Mouse (Mus musculus) embryonic facial prominence, embryonic 14.5 days (tissue): ENCODE measurements at regions not wholly inside any gene's neighbourhood (a gene's known extent, or its start where the extent isn't known, plus 50 kb on each side); places are given as distances from the start of the nearest gene placed in this dataset.
A peak's percentile ranks its signal among the peaks of the same experiment; 100 is the strongest.

Experiments used
- ATAC-seq: fragments of 200-750 bp; cut with Nextera tagmentation; 2 replicates; pipeline ENCODE4 v1.8.0; 2017; ENCODE audit warnings: low read depth, moderate number of reproducible peaks, moderate TSS enrichment
- DNase-seq: peaks from one replicate; pipeline ENCODE4 v3.0.0-alpha.2; 2015; ENCODE audit warnings: low spot score
- H3K27ac ChIP-seq: fragments of 300-500 bp; sonication (generic); replicated peaks from 2 replicates; pipeline ENCODE4 v1.5.1; 2014; ENCODE audit warnings: low read depth, mild to moderate bottlenecking, low read length, moderate library complexity
- H3K27me3 ChIP-seq: fragments of 300-500 bp; sonication (generic); replicated peaks from 2 replicates; pipeline ENCODE4 v1.6.1; 2014; ENCODE audit warnings: low read length; ENCODE audit not compliant: control insufficient read depth, insufficient read depth
- H3K36me3 ChIP-seq: fragments of 300-500 bp; sonication (generic); 2 replicates; pipeline ENCODE4 v1.6.1; 2014; ENCODE audit warnings: low read length, mixed read lengths; ENCODE audit not compliant: control insufficient read depth, insufficient read depth
- H3K4me1 ChIP-seq: fragments of 300-500 bp; sonication (generic); 2 replicates; pipeline ENCODE4 v1.6.1; 2014; ENCODE audit warnings: antibody characterized with exemption, low read length; ENCODE audit not compliant: control insufficient read depth, insufficient read depth
- H3K4me2 ChIP-seq: fragments of 300-500 bp; sonication (generic); 2 replicates; pipeline ENCODE4 v1.6.1; 2014; ENCODE audit warnings: low read depth, mild to moderate bottlenecking, low read length, moderate library complexity, mixed read lengths
- H3K4me3 ChIP-seq: fragments of 300-500 bp; sonication (generic); 2 replicates; pipeline ENCODE4 v1.5.1; 2014; ENCODE audit warnings: low read depth, mild to moderate bottlenecking, low read length
- H3K9ac ChIP-seq: fragments of 300-500 bp; sonication (generic); 2 replicates; pipeline ENCODE4 v1.6.1; 2014; ENCODE audit warnings: low read depth, mild to moderate bottlenecking, low read length, moderate library complexity, mixed read lengths
- H3K9me3 ChIP-seq: fragments of 300-500 bp; sonication (generic); 2 replicates; pipeline ENCODE4 v1.6.1; 2016; ENCODE audit warnings: low read length; ENCODE audit not compliant: control insufficient read depth
- WGBS: fragments of 180-500 bp; shearing (Covaris S2); extraction: QIAGEN DNeasy Blood & Tissue Kit; methylation state at CpG from one replicate; pipeline ENCODE4 v1.1.7; 2014; 5-methylcytosine and 5-hydroxymethylcytosine counted together

DNA sequence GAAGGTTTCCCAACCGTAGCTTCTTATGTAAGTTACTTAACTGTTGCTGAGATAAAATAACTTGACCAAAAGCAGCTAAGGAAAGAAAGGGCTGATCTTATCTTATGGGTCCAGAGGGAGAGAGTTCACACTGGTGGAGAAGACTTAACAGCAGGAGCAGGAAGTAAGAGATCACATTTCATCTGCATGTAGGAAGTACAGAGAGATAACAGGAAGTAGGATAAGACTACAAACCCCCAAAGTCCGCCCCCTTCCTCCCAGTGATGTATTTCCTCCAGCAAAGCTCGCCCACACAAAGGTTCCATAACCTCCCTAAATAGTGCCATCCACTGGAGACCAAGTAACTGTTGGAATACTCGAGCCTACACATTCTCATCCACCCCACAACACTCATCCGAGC is 79.2 kb upstream of the Tbc1d5 start:
- H3K4me3 ChIP-seq = no peak overlapping the region
- 80% methylated on average over 5 of the region's 5 CpGs for WGBS
- H3K36me3 ChIP-seq = no peaks in the 10 kb centered on the region
- no peaks in the 10 kb centered on the region for H3K27me3 ChIP-seq
- no peak overlapping the region for H3K4me2 ChIP-seq
- DNase-seq (no peak), ATAC-seq (no peak)
- no peaks in the 10 kb centered on the region for H3K9me3 ChIP-seq
- H3K27ac ChIP-seq = no peak overlapping the region
- no peaks in the 10 kb centered on the region for H3K4me1 ChIP-seq
- H3K9ac ChIP-seq = no peak overlapping the region

- H3K27ac ChIP-seq = no peak overlapping the region
- no peak for ATAC-seq
- 40% methylated on average over 6 of the region's 6 CpGs for WGBS
- peak; percentile 35 for DNase-seq
- no peak overlapping the region for H3K4me3 ChIP-seq
- no peaks in the 10 kb centered on the region for H3K9me3 ChIP-seq
- H3K4me2 ChIP-seq = no peak overlapping the region
- H3K4me1 ChIP-seq = no peaks in the 10 kb centered on the region
- H3K9ac ChIP-seq = no peak overlapping the region
- no peaks in the 10 kb centered on the region for H3K36me3 ChIP-seq
- H3K27me3 ChIP-seq = no peaks in the 10 kb centered on the region
These were observed 69.4 kb upstream of the Tbc1d5 start for GRCm38 (mm10) chr17:51248543-51248942.

GRCm38 (mm10) chr17:51246038-51246437 is 66.9 kb upstream of the Tbc1d5 start:
- Histone ChIP-seq H3K4me2 (no peak overlapping the region), H3K27ac (no peak overlapping the region), H3K4me1 (no peaks in the 10 kb centered on the region), H3K9ac (no peak overlapping the region), H3K36me3 (no peaks in the 10 kb centered on the region), H3K9me3 (no peaks in the 10 kb centered on the region), H3K27me3 (no peaks in the 10 kb centered on the region), H3K4me3 (no peak overlapping the region)
- DNase-seq = no peak
- 70% methylated on average over 3 of the region's 3 CpGs for WGBS
- no peak for ATAC-seq

GRCm38 (mm10) chr17:51240360-51240993 is 61.3 kb upstream of the Tbc1d5 start:
- H3K9me3 ChIP-seq = no peaks in the 10 kb centered on the region
- H3K9ac ChIP-seq = no peak overlapping the region
- ATAC-seq (no peak), DNase-seq (peak; percentile 47)
- no peak overlapping the region for H3K27ac ChIP-seq
- H3K4me2 ChIP-seq = no peak overlapping the region
- H3K27me3 ChIP-seq = no peaks in the 10 kb centered on the region
- no peaks in the 10 kb centered on the region for H3K36me3 ChIP-seq
- no peak overlapping the region for H3K4me3 ChIP-seq
- H3K4me1 ChIP-seq = no peaks in the 10 kb centered on the region
- WGBS = 60% methylated on average over 5 of the region's 5 CpGs

- ATAC-seq = no peak
- no peak overlapping the region for H3K9ac ChIP-seq
- H3K36me3 ChIP-seq = no peaks in the 10 kb centered on the region
- no peaks in the 10 kb centered on the region for H3K27me3 ChIP-seq
- no peak overlapping the region for H3K4me3 ChIP-seq
- H3K9me3 ChIP-seq = no peaks in the 10 kb centered on the region
- DNase-seq = no peak
- H3K27ac ChIP-seq = no peak overlapping the region
- no peaks in the 10 kb centered on the region for H3K4me1 ChIP-seq
- H3K4me2 ChIP-seq = no peak overlapping the region
- WGBS = 58% methylated on average over 3 of the region's 3 CpGs
These were observed 60.3 kb upstream of the Tbc1d5 start for GRCm38 (mm10) chr17:51239465-51239864.
